Mouse (Mus musculus) cortical plate, adult 2 months (tissue): ENCODE measurements around the gene Imp3.

ENCODE experiments used
- CTCF ChIP-seq: fragments of 200-500 bp; IDR thresholded peaks from 2 replicates; pipeline ENCODE4 v1.5.1; 2011; ENCODE audit warnings: mild to moderate bottlenecking, control low read depth, low read length; ENCODE audit not compliant: insufficient read depth; ENCODE audit errors: extremely low read depth
- POLR2A ChIP-seq: fragments of 200-500 bp; IDR thresholded peaks from 2 replicates; pipeline ENCODE4 v1.6.1; 2011; ENCODE audit warnings: mild to moderate bottlenecking, low read length, control low read depth; ENCODE audit not compliant: insufficient read depth; ENCODE audit errors: extremely low read depth

- no peak for TF ChIP-seq POLR2A
- TF ChIP-seq CTCF = no peak
Measured at GRCm38 (mm10) chr9:56953562-56953961, 16.3 kb downstream of the Imp3 start.
